Mouse (Mus musculus) ES-E14 (cell line): ENCODE measurements around the gene Lrrn2.

ENCODE experiments used
- MAFK ChIP-seq: IDR thresholded peaks from 2 replicates; pipeline ENCODE4 v1.6.1; 2014; ENCODE audit warnings: mild to moderate bottlenecking, low read depth, low read length, inconsistent platforms; ENCODE audit not compliant: insufficient read depth
- ZC3H11A ChIP-seq: IDR thresholded peaks from 2 replicates; pipeline ENCODE4 v1.6.1; 2012; ENCODE audit warnings: low read depth, mild to moderate bottlenecking, inconsistent platforms, low read length, borderline replicate concordance
- ZNF384 ChIP-seq: IDR thresholded peaks from 2 replicates; pipeline ENCODE4 v1.6.1; 2012; ENCODE audit warnings: low read depth, low read length, inconsistent platforms

DNA sequence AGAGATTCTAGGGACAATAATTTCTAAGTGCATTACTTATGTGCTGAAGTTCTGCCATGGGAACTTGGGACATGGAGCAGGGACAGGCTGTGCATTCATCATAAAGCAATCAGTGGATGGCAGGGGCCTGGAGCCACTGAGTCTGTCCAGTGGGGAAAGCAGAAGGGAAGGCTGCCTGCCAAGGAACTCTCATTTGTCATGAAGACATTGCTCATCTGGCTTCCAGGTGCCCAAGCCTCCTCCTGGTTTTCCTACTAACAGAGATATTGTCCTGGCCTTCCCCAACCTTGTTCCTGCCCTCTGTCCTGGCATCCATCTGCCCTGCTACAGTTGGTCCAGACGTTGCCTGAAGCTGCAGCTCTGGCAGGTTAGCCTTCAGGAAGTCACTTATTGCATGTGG, 97.3 kb downstream of the Lrrn2 start:
- TF ChIP-seq ZNF384 (no peak), ZC3H11A (no peak), MAFK (no peak)
